Mouse (Mus musculus): Measurements from ENCODE around the gene Epb41l1. TPM values are rescaled to one million over a fixed set of nuclear protein-coding genes. Genes with fewer than 3 reads are reported as not detected.
A peak's percentile ranks its signal among the peaks of the same experiment; 100 is the strongest.

The Epb41l1 gene
- polyA plus RNA-seq, 1 experiment from 2014 or later, result 1.2 TPM

DNA sequence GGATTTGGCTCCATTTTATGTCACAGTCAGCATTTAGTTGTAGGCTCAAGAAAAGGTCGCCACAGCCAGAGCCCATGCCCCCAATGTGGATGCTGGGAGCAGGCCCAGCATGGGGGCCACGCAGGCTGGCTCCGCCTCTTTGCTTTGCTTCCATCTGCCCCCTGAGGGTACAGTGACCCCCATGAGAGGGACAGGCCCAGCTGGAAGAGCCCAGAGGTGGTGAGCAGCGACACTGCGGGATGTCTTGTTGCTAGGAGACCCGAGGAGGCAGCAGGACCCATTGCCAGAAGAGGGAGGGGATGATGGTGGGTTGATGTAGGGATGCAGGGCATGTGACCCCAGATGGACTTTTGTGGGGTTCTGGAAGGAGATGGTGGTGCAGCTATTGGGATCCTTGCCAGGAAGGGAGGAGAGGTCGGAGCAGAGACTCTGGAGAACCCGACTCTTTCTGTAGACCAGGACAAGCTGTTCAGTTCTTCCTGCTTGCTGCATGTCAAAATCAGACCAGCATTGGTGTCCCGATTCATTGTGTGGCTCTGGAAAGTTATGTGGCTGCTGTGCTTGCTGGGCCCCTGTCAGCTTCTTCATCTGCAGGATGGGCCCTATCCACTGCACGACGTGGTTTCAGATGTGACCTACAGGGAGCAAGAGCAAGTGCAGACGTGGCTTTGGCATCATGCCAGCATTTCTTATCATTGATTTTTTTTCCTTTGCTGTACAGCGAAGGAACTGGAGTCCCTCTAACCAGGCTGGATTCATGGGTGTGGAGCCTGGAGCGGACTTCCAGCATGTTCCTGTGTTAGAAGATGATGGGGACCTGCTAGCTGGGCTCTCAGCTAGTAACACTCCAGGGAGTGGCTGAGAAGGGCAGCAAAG lies 41.7 kb downstream of the Epb41l1 start:
- H3K4me2 ChIP-seq, result no peak overlapping the region
- peak overlapping the region; percentile 29; the same call in 1 of the 2 replicates for H3K27ac ChIP-seq (replicated peaks)
- H3K9me3 ChIP-seq, result no peaks in the 10 kb centered on the region
- H3K9ac ChIP-seq, result no peak overlapping the region
- no peak overlapping the region for H3K4me3 ChIP-seq
- peaks cover 15% of the 10 kb centered on the region; the same call in 1 of the 2 replicates for H3K27me3 ChIP-seq (replicated peaks)
- H3K36me3 ChIP-seq, result no peaks in the 10 kb centered on the region
- peaks cover 33% of the 10 kb centered on the region for H3K4me1 ChIP-seq
- 31% methylated on average over 14 of the region's 14 CpGs for WGBS
- no peak for ATAC-seq (ENCODE audit: extremely low read depth, insufficient number of reproducible peaks, low FRiP score, low TSS enrichment)

GRCm38 (mm10) chr2:156464416-156464815 lies 43.7 kb downstream of the Epb41l1 start:
- Histone ChIP-seq H3K9me3 (no peaks in the 10 kb centered on the region), H3K4me2 (no peak overlapping the region), H3K27ac (replicated peaks) (no peak overlapping the region), H3K4me3 (no peak overlapping the region), H3K27me3 (replicated peaks) (peaks cover 15% of the 10 kb centered on the region; the same call in 1 of the 2 replicates), H3K4me1 (peaks cover 44% of the 10 kb centered on the region), H3K36me3 (no peaks in the 10 kb centered on the region), H3K9ac (no peak overlapping the region)
- ATAC-seq (ENCODE audit: extremely low read depth, insufficient number of reproducible peaks, low FRiP score, low TSS enrichment), result no peak
- 67% methylated on average over 4 of the region's 4 CpGs for WGBS

GRCm38 (mm10) chr2:156467538-156467937 lies 46.8 kb downstream of the Epb41l1 start:
- 0 out of 2 replicates have a peak, but pooled peaks cover 8% of the 10 kb centered on the region for H3K27me3 ChIP-seq (replicated peaks)
- no peak overlapping the region for H3K4me2 ChIP-seq
- peak overlapping the region; percentile 63 for H3K27ac ChIP-seq (replicated peaks)
- peaks cover 46% of the 10 kb centered on the region for H3K4me1 ChIP-seq
- 57% methylated on average over 11 of the region's 11 CpGs for WGBS
- ATAC-seq (ENCODE audit: extremely low read depth, insufficient number of reproducible peaks, low FRiP score, low TSS enrichment), result no peak
- no peak overlapping the region for H3K9ac ChIP-seq
- no peak overlapping the region for H3K4me3 ChIP-seq
- no peaks in the 10 kb centered on the region for H3K9me3 ChIP-seq
- H3K36me3 ChIP-seq, result no peaks in the 10 kb centered on the region

GRCm38 (mm10) chr2:156468890-156469289 lies 48.2 kb downstream of the Epb41l1 start:
- Histone ChIP-seq H3K4me3 (no peak overlapping the region), H3K27me3 (replicated peaks) (0 out of 2 replicates have a peak, but pooled peaks cover 8% of the 10 kb centered on the region), H3K36me3 (no peaks in the 10 kb centered on the region), H3K4me2 (no peak overlapping the region), H3K27ac (replicated peaks) (no peak overlapping the region), H3K9ac (0 out of 2 replicates have a peak overlapping the region, but pooled peaks have one; percentile 1), H3K4me1 (peaks cover 51% of the 10 kb centered on the region), H3K9me3 (no peaks in the 10 kb centered on the region)
- no peak for ATAC-seq (ENCODE audit: extremely low read depth, insufficient number of reproducible peaks, low FRiP score, low TSS enrichment)
- WGBS, result 38% methylated on average over 5 of the region's 5 CpGs

DNA sequence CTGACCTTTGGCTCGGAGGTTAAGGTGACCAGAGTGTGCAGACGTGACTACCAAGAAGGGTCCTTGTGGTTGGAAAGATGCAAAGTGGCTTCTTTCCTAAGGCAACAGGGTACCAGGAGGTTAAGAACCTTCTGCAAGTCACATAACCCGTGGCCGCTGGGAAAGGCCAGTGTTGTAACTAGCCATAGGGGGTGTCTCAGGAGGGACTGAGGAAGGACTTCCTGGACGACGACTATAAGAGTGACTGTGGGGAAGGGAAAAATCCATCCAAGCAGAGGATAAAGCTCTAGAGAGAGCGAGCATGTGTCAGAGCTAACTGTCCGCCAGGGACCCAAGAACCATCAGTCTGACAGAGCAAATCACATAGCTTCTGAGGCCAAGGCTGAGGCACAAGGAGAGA lies 48.8 kb downstream of the Epb41l1 start:
- ATAC-seq (ENCODE audit: extremely low read depth, insufficient number of reproducible peaks, low FRiP score, low TSS enrichment), result no peak
- Histone ChIP-seq H3K4me3 (no peak overlapping the region), H3K9me3 (no peaks in the 10 kb centered on the region), H3K4me2 (no peak overlapping the region), H3K27me3 (replicated peaks) (0 out of 2 replicates have a peak, but pooled peaks cover 4% of the 10 kb centered on the region), H3K36me3 (no peaks in the 10 kb centered on the region), H3K9ac (0 out of 2 replicates have a peak overlapping the region, but pooled peaks have one; percentile 1), H3K4me1 (peaks cover 57% of the 10 kb centered on the region), H3K27ac (replicated peaks) (no peak overlapping the region)
- WGBS, result 58% methylated on average over 8 of the region's 8 CpGs

DNA sequence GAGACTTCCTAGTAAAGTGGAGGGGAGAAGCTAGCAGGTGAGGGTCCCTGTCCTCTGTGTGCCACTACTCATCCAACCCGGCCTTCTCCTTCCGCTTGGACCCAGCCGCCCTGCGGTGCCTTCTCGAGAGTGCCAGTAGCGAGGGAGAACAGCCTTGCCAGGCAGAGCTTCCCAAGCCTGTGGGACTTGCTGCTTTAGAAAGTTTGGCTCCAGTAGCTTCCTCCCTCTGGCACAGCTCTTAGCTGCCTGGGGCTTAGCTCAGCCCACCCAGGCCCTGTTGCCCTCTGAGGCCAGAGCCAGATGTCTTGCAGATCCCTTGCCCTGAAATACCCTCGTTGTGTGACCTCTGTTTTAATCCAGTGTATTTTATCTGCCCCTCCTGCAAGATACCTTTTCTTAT lies 50.2 kb downstream of the Epb41l1 start:
- ATAC-seq (ENCODE audit: extremely low read depth, insufficient number of reproducible peaks, low FRiP score, low TSS enrichment), result no peak

DNA sequence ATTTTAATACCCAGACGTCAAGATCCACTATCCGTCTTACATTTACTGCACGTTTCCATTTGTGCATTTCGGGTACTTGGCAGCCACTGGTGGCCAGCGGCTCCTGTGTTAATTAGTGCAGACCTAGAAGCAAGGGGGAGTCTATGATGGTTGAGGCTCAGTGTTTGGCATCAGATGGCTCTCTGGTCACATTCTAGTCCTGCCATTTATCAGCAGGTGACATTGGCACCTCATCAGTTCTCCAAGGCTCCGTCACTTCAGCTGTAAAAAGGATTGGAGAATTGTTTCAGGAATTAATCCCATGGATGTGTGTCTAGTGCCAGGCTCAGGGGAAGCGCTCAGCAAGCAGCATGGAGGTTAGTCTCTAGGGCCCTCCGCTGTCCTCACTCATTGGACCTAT lies 51.6 kb downstream of the Epb41l1 start:
- WGBS, result 88% methylated on average over 8 of the region's 8 CpGs

More for the DNA sequence above, 50.2 kb downstream of the Epb41l1 start:
- Histone ChIP-seq H3K4me3 (no peak overlapping the region), H3K9ac (no peak overlapping the region), H3K27ac (replicated peaks) (0 out of 2 replicates have a peak overlapping the region, but pooled peaks have one; percentile 1), H3K4me1 (peaks cover 66% of the 10 kb centered on the region), H3K9me3 (no peaks in the 10 kb centered on the region), H3K27me3 (replicated peaks) (0 out of 2 replicates have a peak, but pooled peaks cover under 1% of the 10 kb centered on the region), H3K36me3 (no peaks in the 10 kb centered on the region), H3K4me2 (no peak overlapping the region)
- WGBS, result 84% methylated on average over 7 of the region's 7 CpGs

GRCm38 (mm10) chr2:156473696-156474095 lies 53.0 kb downstream of the Epb41l1 start:
- WGBS, result 68% methylated on average over 8 of the region's 8 CpGs
- no peak for ATAC-seq (ENCODE audit: extremely low read depth, insufficient number of reproducible peaks, low FRiP score, low TSS enrichment)

More for the DNA sequence above, 51.6 kb downstream of the Epb41l1 start:
- H3K27me3 ChIP-seq (replicated peaks), result peaks cover 9% of the 10 kb centered on the region
- H3K4me1 ChIP-seq, result peaks cover 70% of the 10 kb centered on the region
- no peak overlapping the region for H3K4me2 ChIP-seq
- H3K9ac ChIP-seq, result no peak overlapping the region
- no peak overlapping the region for H3K4me3 ChIP-seq
- no peaks in the 10 kb centered on the region for H3K9me3 ChIP-seq
- no peak for ATAC-seq (ENCODE audit: extremely low read depth, insufficient number of reproducible peaks, low FRiP score, low TSS enrichment)
- no peaks in the 10 kb centered on the region for H3K36me3 ChIP-seq
- H3K27ac ChIP-seq (replicated peaks), result no peak overlapping the region

GRCm38 (mm10) chr2:156474111-156474510 lies 53.4 kb downstream of the Epb41l1 start:
- H3K4me3 ChIP-seq, result no peak overlapping the region
- H3K9ac ChIP-seq, result no peak overlapping the region
- H3K4me2 ChIP-seq, result peak overlapping the region; percentile 94; the same call in 1 of the 2 replicates
- H3K27me3 ChIP-seq (replicated peaks), result peaks cover 16% of the 10 kb centered on the region
- no peaks in the 10 kb centered on the region for H3K36me3 ChIP-seq
- no peak for ATAC-seq (ENCODE audit: extremely low read depth, insufficient number of reproducible peaks, low FRiP score, low TSS enrichment)
- no peaks in the 10 kb centered on the region for H3K9me3 ChIP-seq
- peak overlapping the region; percentile 87; the same call in 1 of the 2 replicates for H3K27ac ChIP-seq (replicated peaks)
- peaks cover 73% of the 10 kb centered on the region for H3K4me1 ChIP-seq
- WGBS, result 75% methylated on average over 3 of the region's 3 CpGs

More at GRCm38 (mm10) chr2:156473696-156474095, 53.0 kb downstream of the Epb41l1 start:
- peaks cover 16% of the 10 kb centered on the region for H3K27me3 ChIP-seq (replicated peaks)
- no peak overlapping the region for H3K9ac ChIP-seq
- no peak overlapping the region for H3K4me2 ChIP-seq
- H3K9me3 ChIP-seq, result no peaks in the 10 kb centered on the region
- no peak overlapping the region for H3K4me3 ChIP-seq
- peaks cover 75% of the 10 kb centered on the region for H3K4me1 ChIP-seq
- no peaks in the 10 kb centered on the region for H3K36me3 ChIP-seq
- no peak overlapping the region for H3K27ac ChIP-seq (replicated peaks)

GRCm38 (mm10) chr2:156474891-156475284 lies 54.2 kb downstream of the Epb41l1 start:
- Histone ChIP-seq H3K4me2 (peak overlapping the region; percentile 94), H3K27me3 (replicated peaks) (peaks cover 16% of the 10 kb centered on the region), H3K9me3 (no peaks in the 10 kb centered on the region), H3K36me3 (no peaks in the 10 kb centered on the region), H3K4me1 (peaks cover 71% of the 10 kb centered on the region), H3K27ac (replicated peaks) (peak overlapping the region; percentile 87), H3K9ac (peak overlapping the region; percentile 89), H3K4me3 (peak overlapping the region; percentile 73)
- no peak for ATAC-seq (ENCODE audit: extremely low read depth, insufficient number of reproducible peaks, low FRiP score, low TSS enrichment)
- WGBS, result 10% methylated on average over 12 of the region's 12 CpGs

DNA sequence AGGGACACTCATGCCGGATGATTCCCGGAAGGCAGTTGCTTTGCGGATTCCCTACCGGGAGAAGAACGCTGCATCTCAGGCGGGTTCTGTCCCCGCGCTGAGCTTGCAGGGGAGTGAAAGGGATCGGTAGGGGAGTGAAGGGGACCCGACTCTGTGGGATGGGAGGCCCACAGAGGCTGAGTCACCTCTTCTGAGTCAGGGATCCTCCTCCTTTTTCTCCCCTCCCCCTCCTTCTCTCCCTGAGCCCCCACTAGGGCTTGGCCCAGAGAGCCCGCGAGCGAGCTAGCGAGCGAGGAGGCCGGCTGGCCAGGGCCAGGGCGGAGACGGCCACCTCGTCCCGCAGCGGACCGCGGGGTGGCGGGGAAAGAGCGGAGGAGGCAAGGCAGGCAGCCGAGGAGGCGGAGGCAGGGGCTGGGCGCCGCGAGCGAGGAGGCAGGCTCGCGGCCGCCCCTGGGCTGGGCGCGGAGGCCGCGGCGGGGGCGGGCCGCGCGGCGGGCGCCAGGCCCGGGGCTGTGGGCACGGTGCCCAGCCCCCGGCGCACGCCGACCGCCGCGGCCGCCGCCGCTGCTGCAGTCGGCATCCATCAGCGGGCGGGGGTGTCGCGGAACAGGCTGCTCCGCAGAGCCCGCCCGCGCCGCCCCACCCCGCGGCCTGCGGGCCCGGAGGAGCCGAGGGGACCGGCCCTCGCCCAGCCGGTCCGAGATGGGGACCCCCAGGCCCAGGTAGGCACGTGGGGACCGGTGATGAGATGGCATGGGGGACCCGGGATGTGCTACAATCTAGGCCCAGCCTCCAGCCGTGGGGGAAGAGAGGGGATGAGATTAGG lies 54.8 kb downstream of the Epb41l1 start:
- peaks cover 71% of the 10 kb centered on the region for H3K4me1 ChIP-seq
- H3K27me3 ChIP-seq (replicated peaks), result peaks cover 16% of the 10 kb centered on the region
- under 1% methylated on average over 52 of the region's 80 CpGs for whole genome bisulfite sequencing
- peak overlapping the region; percentile 89 for H3K9ac ChIP-seq
- peak overlapping the region; percentile 73 for H3K4me3 ChIP-seq
- no peaks in the 10 kb centered on the region for H3K9me3 ChIP-seq
- no peaks in the 10 kb centered on the region for H3K36me3 ChIP-seq
- peak overlapping the region; percentile 94 for H3K4me2 ChIP-seq
- peak overlapping the region; percentile 87 for H3K27ac ChIP-seq (replicated peaks)
- peak; percentile 76 for ATAC-seq (ENCODE audit: extremely low read depth, insufficient number of reproducible peaks, low FRiP score, low TSS enrichment)
